Mouse (Mus musculus): ENCODE measurements around the gene Gcg. TPM values are rescaled to one million over a fixed set of nuclear protein-coding genes. Genes with fewer than 3 reads are reported as not detected.

Gene Gcg
- total and polyA plus RNA-seq, 3 experiments = 0.05 to 0.16 TPM; not detected in 1

GRCm38 (mm10) chr2:62463287-62463686 is 20.2 kb downstream of the Gcg start:
- ATAC-seq (ENCODE audit: extremely low read depth, insufficient number of reproducible peaks, low FRiP score, poor library complexity, severe bottlenecking) = no peak

GRCm38 (mm10) chr2:62462174-62462573 is 21.3 kb downstream of the Gcg start:
- Histone ChIP-seq H3K4me1 (ENCODE audit: insufficient read depth, low read depth, low read length) (peaks cover 40% of the 10 kb centered on the region), H3K4me3 (ENCODE audit: low read depth, low read length) (no peak overlapping the region), H3K27me3 (ENCODE audit: insufficient read depth, low read length) (no peaks in the 10 kb centered on the region), H3K9me3 (replicated peaks) (peaks cover 3% of the 10 kb centered on the region), H3K36me3 (replicated peaks) (peaks cover 2% of the 10 kb centered on the region)
- DNase-seq (ENCODE audit: low spot score) (no peak), ATAC-seq (ENCODE audit: extremely low read depth, insufficient number of reproducible peaks, low FRiP score, poor library complexity, severe bottlenecking) (no peak)
- TF ChIP-seq TAL1 (conservative IDR thresholded peaks at IDR 0.05; ENCODE audit: low read depth, low read length) (no peak), GATA1 (IDR thresholded peaks at IDR 0.05; ENCODE audit: borderline replicate concordance, low read length) (no peak), CTCF (IDR thresholded peaks at IDR 0.05; ENCODE audit: low read depth, low read length) (no peak), POLR2AphosphoS5 (IDR thresholded peaks at IDR 0.05; ENCODE audit: insufficient replicate concordance, low read depth, low read length) (no peak), GATA2 (IDR thresholded peaks at IDR 0.05; ENCODE audit: borderline replicate concordance, low read depth, low read length) (no peak)

More at GRCm38 (mm10) chr2:62463287-62463686, 20.2 kb downstream of the Gcg start:
- Histone ChIP-seq H3K4me1 (ENCODE audit: insufficient read depth, low read depth, low read length) (peaks cover 40% of the 10 kb centered on the region), H3K4me3 (ENCODE audit: low read depth, low read length) (no peak overlapping the region), H3K9me3 (replicated peaks) (peaks cover 3% of the 10 kb centered on the region), H3K27me3 (ENCODE audit: insufficient read depth, low read length) (no peaks in the 10 kb centered on the region), H3K36me3 (replicated peaks) (peaks cover 2% of the 10 kb centered on the region)
- DNase-seq (ENCODE audit: low spot score) = no peak
- TF ChIP-seq POLR2AphosphoS5 (IDR thresholded peaks at IDR 0.05; ENCODE audit: insufficient replicate concordance, low read depth, low read length) (no peak), CTCF (IDR thresholded peaks at IDR 0.05; ENCODE audit: low read depth, low read length) (no peak), GATA2 (IDR thresholded peaks at IDR 0.05; ENCODE audit: borderline replicate concordance, low read depth, low read length) (no peak), TAL1 (conservative IDR thresholded peaks at IDR 0.05; ENCODE audit: low read depth, low read length) (no peak), GATA1 (IDR thresholded peaks at IDR 0.05; ENCODE audit: borderline replicate concordance, low read length) (no peak)

GRCm38 (mm10) chr2:62460815-62461450 is 22.5 kb downstream of the Gcg start:
- ATAC-seq (ENCODE audit: extremely low read depth, insufficient number of reproducible peaks, low FRiP score, poor library complexity, severe bottlenecking) (peak; percentile 30), DNase-seq (ENCODE audit: low spot score) (peak; percentile 9)
- peak overlapping the region; percentile 52; the same call in 1 of the 2 replicates for H3K4me3 ChIP-seq (ENCODE audit: low read depth, low read length)

GRCm38 (mm10) chr2:62460231-62460710 is 23.2 kb downstream of the Gcg start:
- Histone ChIP-seq H3K36me3 (replicated peaks) (peaks cover 2% of the 10 kb centered on the region), H3K9me3 (replicated peaks) (peaks cover 3% of the 10 kb centered on the region), H3K4me3 (ENCODE audit: low read depth, low read length) (no peak overlapping the region; the same call in 1 of the 2 replicates), H3K27me3 (ENCODE audit: insufficient read depth, low read length) (no peaks in the 10 kb centered on the region), H3K4me1 (ENCODE audit: insufficient read depth, low read depth, low read length) (peaks cover 39% of the 10 kb centered on the region)
- TF ChIP-seq POLR2AphosphoS5 (IDR thresholded peaks at IDR 0.05; ENCODE audit: insufficient replicate concordance, low read depth, low read length) (no peak), GATA2 (IDR thresholded peaks at IDR 0.05; ENCODE audit: borderline replicate concordance, low read depth, low read length) (no peak), TAL1 (conservative IDR thresholded peaks at IDR 0.05; ENCODE audit: low read depth, low read length) (no peak), CTCF (IDR thresholded peaks at IDR 0.05; ENCODE audit: low read depth, low read length) (no peak), GATA1 (IDR thresholded peaks at IDR 0.05; ENCODE audit: borderline replicate concordance, low read length) (no peak)
- peak; percentile 45 for DNase-seq (ENCODE audit: low spot score)
- ATAC-seq (ENCODE audit: extremely low read depth, insufficient number of reproducible peaks, low FRiP score, poor library complexity, severe bottlenecking) = peak; percentile 86

More at GRCm38 (mm10) chr2:62460815-62461450, 22.5 kb downstream of the Gcg start:
- Histone ChIP-seq H3K27me3 (ENCODE audit: insufficient read depth, low read length) (no peaks in the 10 kb centered on the region), H3K9me3 (replicated peaks) (peaks cover 3% of the 10 kb centered on the region), H3K36me3 (replicated peaks) (peaks cover 2% of the 10 kb centered on the region), H3K4me1 (ENCODE audit: insufficient read depth, low read depth, low read length) (peaks cover 39% of the 10 kb centered on the region)
- TF ChIP-seq POLR2AphosphoS5 (IDR thresholded peaks at IDR 0.05; ENCODE audit: insufficient replicate concordance, low read depth, low read length) (no peak), TAL1 (conservative IDR thresholded peaks at IDR 0.05; ENCODE audit: low read depth, low read length) (no peak), GATA2 (IDR thresholded peaks at IDR 0.05; ENCODE audit: borderline replicate concordance, low read depth, low read length) (no peak), CTCF (IDR thresholded peaks at IDR 0.05; ENCODE audit: low read depth, low read length) (no peak), GATA1 (IDR thresholded peaks at IDR 0.05; ENCODE audit: borderline replicate concordance, low read length) (no peak)

GRCm38 (mm10) chr2:62459241-62460174 is 23.9 kb downstream of the Gcg start:
- no peak for ATAC-seq (ENCODE audit: extremely low read depth, insufficient number of reproducible peaks, low FRiP score, poor library complexity, severe bottlenecking)

More at GRCm38 (mm10) chr2:62459241-62460174, 23.9 kb downstream of the Gcg start:
- Histone ChIP-seq H3K27me3 (ENCODE audit: insufficient read depth, low read length) (no peaks in the 10 kb centered on the region), H3K4me3 (ENCODE audit: low read depth, low read length) (peak overlapping the region; percentile 25; the same call in 1 of the 2 replicates), H3K36me3 (replicated peaks) (peaks cover 2% of the 10 kb centered on the region), H3K9me3 (replicated peaks) (peaks cover 3% of the 10 kb centered on the region), H3K4me1 (ENCODE audit: insufficient read depth, low read depth, low read length) (peaks cover 39% of the 10 kb centered on the region)
- TF ChIP-seq GATA1 (IDR thresholded peaks at IDR 0.05; ENCODE audit: borderline replicate concordance, low read length) = no peak
- no peak for TF ChIP-seq GATA2 (IDR thresholded peaks at IDR 0.05; ENCODE audit: borderline replicate concordance, low read depth, low read length)
- no peak for TF ChIP-seq POLR2AphosphoS5 (IDR thresholded peaks at IDR 0.05; ENCODE audit: insufficient replicate concordance, low read depth, low read length)
- TF ChIP-seq CTCF (IDR thresholded peaks at IDR 0.05; ENCODE audit: low read depth, low read length) = no peak
- no peak for TF ChIP-seq TAL1 (conservative IDR thresholded peaks at IDR 0.05; ENCODE audit: low read depth, low read length)
- no peak for DNase-seq (ENCODE audit: low spot score)

All from G1E (cell line).